Mouse (Mus musculus) lung, adult 2 months (tissue): ENCODE measurements at regions not wholly inside any gene's neighbourhood (a gene's known extent, or its start where the extent isn't known, plus 50 kb on each side); places are given as distances from the start of the nearest gene placed in this dataset.

Experiments used
- DNase-seq: peaks from one replicate; pipeline ENCODE4 v3.0.0; 2022
- H3K4me1 ChIP-seq: fragments of 200-500 bp; 2 replicates; pipeline ENCODE4 v1.6.1; 2011; ENCODE audit warnings: low read length; ENCODE audit not compliant: control insufficient read depth, insufficient read depth
- H3K4me3 ChIP-seq: fragments of 200-500 bp; replicated peaks from 2 replicates; pipeline ENCODE3; 2011; ENCODE audit warnings: low read depth, mild to moderate bottlenecking, control low read depth, low read length; ENCODE audit errors: extremely low read depth
- CTCF ChIP-seq: fragments of 200-500 bp; IDR thresholded peaks from 2 replicates; pipeline ENCODE4 v1.5.1; 2011; ENCODE audit warnings: mild to moderate bottlenecking, low read length, control low read depth; ENCODE audit not compliant: insufficient read depth
- POLR2A ChIP-seq: fragments of 200-500 bp; IDR thresholded peaks from 2 replicates; pipeline ENCODE4 v1.6.1; 2011; ENCODE audit warnings: low read depth, mild to moderate bottlenecking, control low read depth, low read length, borderline replicate concordance; ENCODE audit errors: extremely low read depth
- WGBS: fragments of 180-500 bp; shearing (Covaris S2); methylation state at CpG from one replicate; pipeline ENCODE4 v1.1.7; 2018; 5-methylcytosine and 5-hydroxymethylcytosine counted together

GRCm38 (mm10) chr9:103951799-103952198, 50.5 kb upstream of the Nphp3 start:
- no peak for DNase-seq
- 91% methylated on average over 8 of the region's 8 CpGs for WGBS
- Histone ChIP-seq H3K4me3 (no peak overlapping the region), H3K4me1 (no peaks in the 10 kb centered on the region)
- TF ChIP-seq POLR2A (no peak), CTCF (no peak)
